Mouse (Mus musculus): ENCODE data around the gene Pnmt. TPM values are rescaled to one million over a fixed set of nuclear protein-coding genes. Genes with fewer than 3 reads are reported as not detected.

The Pnmt gene
- polyA plus RNA-seq, 1 experiment = not detected

DNA sequence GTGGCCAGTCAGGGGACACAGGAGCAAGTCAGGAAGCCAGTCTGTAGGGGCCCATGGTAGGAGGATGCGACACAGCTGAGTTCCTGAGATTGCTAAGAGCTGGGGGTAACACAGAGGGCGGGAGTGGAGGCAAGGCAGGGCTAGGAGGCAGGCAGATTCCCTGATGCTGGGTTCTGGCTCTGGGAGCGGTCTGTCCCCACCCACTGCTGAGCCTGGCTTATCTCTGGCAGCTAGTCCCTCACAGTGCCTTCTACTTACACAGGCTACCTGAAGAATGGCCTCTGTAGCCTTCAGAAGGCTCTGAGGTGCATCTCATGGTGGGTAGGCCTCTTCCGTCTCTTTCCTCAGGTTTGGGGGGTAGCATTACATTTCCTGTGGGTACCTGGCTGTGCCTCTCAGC is 6.4 kb downstream of the Pnmt start:
- Histone ChIP-seq H3K27ac (ENCODE audit: insufficient read depth, low read depth, low read length) (no peak overlapping the region), H3K4me3 (ENCODE audit: insufficient read depth, low read length) (no peak overlapping the region), H3K4me1 (ENCODE audit: control insufficient read depth, insufficient read depth, low read length) (peaks cover 2% of the 10 kb centered on the region; the same call in 1 of the 2 replicates)
- TF ChIP-seq CTCF (IDR thresholded peaks at IDR 0.05; ENCODE audit: low read depth, low read length) (no peak), POLR2A (IDR thresholded peaks at IDR 0.05; ENCODE audit: borderline replicate concordance, low read depth, low read length) (no peak)

DNA sequence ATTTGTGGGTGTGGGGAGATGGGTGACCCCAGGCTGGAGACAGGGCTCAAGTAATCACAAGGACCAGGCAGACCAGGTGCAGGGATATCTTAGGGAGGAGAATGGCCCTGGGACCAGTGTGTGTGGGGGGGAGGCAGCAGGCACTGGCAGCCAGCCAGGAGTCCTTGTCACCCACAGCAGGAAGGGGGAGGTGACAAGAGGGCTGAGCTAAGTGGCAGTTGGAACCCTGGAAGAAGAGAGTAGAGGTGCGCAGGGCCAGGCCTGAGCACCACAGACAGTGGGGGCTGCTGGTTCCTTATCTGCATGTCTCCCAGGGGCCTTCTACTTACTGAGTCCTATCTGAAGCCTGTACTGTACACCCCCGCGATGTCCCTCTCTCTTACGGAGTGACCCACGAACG is 7.1 kb downstream of the Pnmt start:
- TF ChIP-seq CTCF (IDR thresholded peaks at IDR 0.05; ENCODE audit: low read depth, low read length) = no peak
- no peak for TF ChIP-seq POLR2A (IDR thresholded peaks at IDR 0.05; ENCODE audit: borderline replicate concordance, low read depth, low read length)
- no peak overlapping the region for H3K27ac ChIP-seq (ENCODE audit: insufficient read depth, low read depth, low read length)
- peaks cover 2% of the 10 kb centered on the region; the same call in 1 of the 2 replicates for H3K4me1 ChIP-seq (ENCODE audit: control insufficient read depth, insufficient read depth, low read length)
- no peak overlapping the region for H3K4me3 ChIP-seq (ENCODE audit: insufficient read depth, low read length)

DNA sequence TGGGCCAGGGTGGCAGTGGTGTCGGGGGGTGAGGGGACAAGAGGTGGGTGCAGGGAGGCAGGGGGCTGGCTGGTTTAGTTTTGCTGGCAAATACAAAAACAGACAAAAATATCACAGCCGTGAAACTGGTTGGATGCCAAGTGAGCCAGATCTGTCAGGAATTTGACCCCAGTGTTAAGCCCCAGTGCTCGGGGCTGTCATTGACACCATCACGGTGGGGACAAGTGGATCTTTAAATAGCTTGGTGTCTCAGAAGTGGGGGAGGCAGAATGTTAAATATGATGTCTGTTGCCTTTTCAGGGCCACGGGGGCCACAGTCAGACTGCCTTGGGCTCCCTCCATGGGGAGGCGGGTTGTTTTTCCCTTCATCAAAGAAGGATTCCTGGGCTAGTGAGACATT is 8.1 kb downstream of the Pnmt start:
- no peak overlapping the region for H3K27ac ChIP-seq (ENCODE audit: insufficient read depth, low read depth, low read length)
- H3K4me3 ChIP-seq (ENCODE audit: insufficient read depth, low read length) = no peak overlapping the region
- H3K4me1 ChIP-seq (ENCODE audit: control insufficient read depth, insufficient read depth, low read length) = peaks cover 2% of the 10 kb centered on the region; the same call in 1 of the 2 replicates
- no peak for TF ChIP-seq POLR2A (IDR thresholded peaks at IDR 0.05; ENCODE audit: borderline replicate concordance, low read depth, low read length)

DNA sequence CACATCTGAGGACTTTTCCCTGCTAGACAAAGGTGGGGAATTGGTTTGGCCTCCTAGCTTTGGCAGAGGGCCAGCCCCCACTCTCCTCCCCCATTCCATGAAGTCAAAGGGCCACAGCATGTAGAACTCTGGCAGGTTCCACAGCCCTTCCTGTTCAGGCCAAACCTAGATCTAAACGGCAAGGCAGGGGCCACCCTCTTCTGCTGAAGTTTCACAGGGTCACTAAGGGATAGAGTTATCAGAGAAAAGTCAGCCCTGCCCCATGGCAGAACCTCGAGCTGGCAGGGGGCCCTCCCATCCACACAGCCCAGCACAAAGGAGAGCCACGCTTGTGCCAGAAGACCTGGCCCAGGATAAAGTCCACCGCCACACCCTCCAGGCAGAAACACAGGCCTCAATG is 8.8 kb downstream of the Pnmt start:
- Histone ChIP-seq H3K27ac (ENCODE audit: insufficient read depth, low read depth, low read length) (no peak overlapping the region), H3K4me1 (ENCODE audit: control insufficient read depth, insufficient read depth, low read length) (peaks cover 6% of the 10 kb centered on the region), H3K4me3 (ENCODE audit: insufficient read depth, low read length) (no peak overlapping the region)
- TF ChIP-seq CTCF (IDR thresholded peaks at IDR 0.05; ENCODE audit: low read depth, low read length) = no peak
- TF ChIP-seq POLR2A (IDR thresholded peaks at IDR 0.05; ENCODE audit: borderline replicate concordance, low read depth, low read length) = no peak

DNA sequence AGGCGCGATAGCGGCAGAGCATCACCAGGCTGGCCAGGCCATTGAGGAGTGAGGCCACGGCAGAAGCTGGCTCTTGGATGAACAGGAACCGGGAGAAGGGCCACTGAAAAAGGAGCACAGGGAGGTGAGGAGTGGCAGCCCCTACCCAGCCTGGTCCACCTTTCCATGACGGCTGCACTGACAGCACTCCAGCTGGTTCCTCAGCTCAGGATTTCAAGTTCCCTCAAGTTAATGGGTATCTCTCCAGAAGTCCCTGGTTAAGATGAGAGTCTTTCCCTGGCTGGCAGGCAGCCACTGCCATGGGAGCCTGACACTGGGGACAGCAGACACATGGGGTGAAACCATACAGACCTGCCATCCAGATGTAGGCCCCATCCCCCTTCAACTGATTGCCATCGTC is 11.7 kb downstream of the Pnmt start:
- Histone ChIP-seq H3K27ac (ENCODE audit: insufficient read depth, low read depth, low read length) (no peak overlapping the region), H3K4me3 (ENCODE audit: insufficient read depth, low read length) (no peak overlapping the region)

DNA sequence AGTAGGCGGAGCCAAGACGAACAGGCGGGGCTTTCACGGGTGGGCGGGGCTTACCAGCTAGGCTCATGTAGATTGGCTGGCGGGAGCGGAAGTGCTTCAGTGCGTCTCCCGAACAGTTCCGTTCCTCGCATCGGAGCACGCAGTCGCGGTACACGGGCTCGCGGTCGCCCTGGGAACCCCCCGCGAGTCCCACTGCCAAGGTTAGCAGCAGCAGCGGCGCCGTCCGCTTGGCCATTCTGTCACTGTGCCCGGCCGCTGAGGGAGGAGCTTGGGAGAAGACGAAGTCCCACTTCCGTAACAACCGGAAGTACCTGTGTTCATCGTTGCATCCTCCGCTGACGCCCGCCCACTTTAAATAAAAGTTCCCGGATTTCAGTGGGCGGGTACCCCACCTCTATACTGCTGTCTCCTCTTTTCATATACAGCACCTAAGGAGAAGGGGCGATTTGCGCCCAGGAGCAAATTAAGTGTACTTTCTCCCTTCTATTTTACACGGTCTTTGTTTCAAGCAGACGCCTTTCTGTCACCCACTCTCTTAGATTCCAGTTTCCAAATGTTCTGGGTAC is 14.0 kb downstream of the Pnmt start, which contains the start of gene Pgap3:
Gene Pgap3, minus strand, starts transcription at position 330 of the 566 bp plus-strand sequence.
- H3K4me3 ChIP-seq (ENCODE audit: insufficient read depth, low read length) = peak within 1 kb of the TSS; percentile 84
- no peak for TF ChIP-seq POLR2A (IDR thresholded peaks at IDR 0.05; ENCODE audit: borderline replicate concordance, low read depth, low read length)
- no peak for TF ChIP-seq CTCF (IDR thresholded peaks at IDR 0.05; ENCODE audit: low read depth, low read length)

More for the DNA sequence above, 11.7 kb downstream of the Pnmt start:
- TF ChIP-seq CTCF (IDR thresholded peaks at IDR 0.05; ENCODE audit: low read depth, low read length) = no peak
- no peak for TF ChIP-seq POLR2A (IDR thresholded peaks at IDR 0.05; ENCODE audit: borderline replicate concordance, low read depth, low read length)
- H3K4me1 ChIP-seq (ENCODE audit: control insufficient read depth, insufficient read depth, low read length) = peaks cover 13% of the 10 kb centered on the region

DNA sequence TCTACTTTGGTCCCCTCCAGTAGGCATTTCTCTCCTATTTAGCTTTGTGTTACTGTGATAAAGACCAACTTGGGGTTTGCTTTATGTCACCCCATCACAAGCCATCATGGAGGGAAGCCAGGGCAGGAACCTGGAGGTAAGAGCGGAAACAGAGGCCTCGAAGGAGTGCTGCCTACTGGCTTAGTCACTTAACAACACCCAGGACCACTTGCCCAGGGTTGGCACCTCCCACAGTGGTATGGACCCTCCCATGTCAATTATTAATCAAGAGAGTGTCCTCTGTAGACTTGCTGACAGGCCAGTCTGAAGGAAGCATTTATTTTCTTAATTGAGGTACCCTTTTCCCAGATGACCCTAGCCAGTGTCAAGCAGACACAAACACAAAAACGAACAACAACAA is 14.6 kb downstream of the Pnmt start:
- TF ChIP-seq POLR2A (IDR thresholded peaks at IDR 0.05; ENCODE audit: borderline replicate concordance, low read depth, low read length) (no peak), CTCF (IDR thresholded peaks at IDR 0.05; ENCODE audit: low read depth, low read length) (no peak)
- Histone ChIP-seq H3K4me1 (ENCODE audit: control insufficient read depth, insufficient read depth, low read length) (peaks cover 11% of the 10 kb centered on the region), H3K27ac (ENCODE audit: insufficient read depth, low read depth, low read length) (no peak overlapping the region), H3K4me3 (ENCODE audit: insufficient read depth, low read length) (peak overlapping the region; percentile 84)

More for the DNA sequence above, 14.0 kb downstream of the Pnmt start, which contains the start of gene Pgap3:
- Histone ChIP-seq H3K27ac (ENCODE audit: insufficient read depth, low read depth, low read length) (peak within 1 kb of the TSS; percentile 89), H3K4me1 (ENCODE audit: control insufficient read depth, insufficient read depth, low read length) (peaks cover 11% of the 10 kb centered on the region)

DNA sequence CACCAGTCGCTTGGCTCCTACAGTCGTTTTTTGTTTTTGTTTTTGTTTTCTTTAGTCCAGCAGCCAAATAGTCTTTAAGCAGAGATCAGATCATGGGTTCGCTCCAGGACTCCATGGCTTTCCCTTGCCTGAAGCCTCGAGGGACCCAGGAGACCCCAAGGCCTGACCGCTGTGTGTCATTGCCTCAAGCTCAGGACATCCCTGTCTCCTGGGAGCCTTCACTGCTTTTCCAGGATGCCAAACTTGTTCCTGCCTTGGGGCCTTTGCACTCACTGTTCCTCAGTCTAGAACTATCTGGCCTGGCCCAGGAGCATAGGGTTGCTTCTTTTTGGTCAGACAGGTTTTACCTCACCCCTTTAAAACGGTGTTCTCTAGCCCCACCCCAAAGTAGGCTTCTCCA is 20.4 kb downstream of the Pnmt start:
- TF ChIP-seq CTCF (IDR thresholded peaks at IDR 0.05; ENCODE audit: low read depth, low read length) = no peak
- TF ChIP-seq POLR2A (IDR thresholded peaks at IDR 0.05; ENCODE audit: borderline replicate concordance, low read depth, low read length) = no peak
- no peak overlapping the region for H3K27ac ChIP-seq (ENCODE audit: insufficient read depth, low read depth, low read length)
- no peak overlapping the region for H3K4me3 ChIP-seq (ENCODE audit: insufficient read depth, low read length)
- H3K4me1 ChIP-seq (ENCODE audit: control insufficient read depth, insufficient read depth, low read length) = no peaks in the 10 kb centered on the region

- Histone ChIP-seq H3K4me3 (ENCODE audit: insufficient read depth, low read length) (no peak overlapping the region), H3K27ac (ENCODE audit: insufficient read depth, low read depth, low read length) (no peak overlapping the region), H3K4me1 (ENCODE audit: control insufficient read depth, insufficient read depth, low read length) (no peaks in the 10 kb centered on the region)
- no peak for TF ChIP-seq POLR2A (IDR thresholded peaks at IDR 0.05; ENCODE audit: borderline replicate concordance, low read depth, low read length)
- TF ChIP-seq CTCF (IDR thresholded peaks at IDR 0.05; ENCODE audit: low read depth, low read length) = no peak
Measured at GRCm38 (mm10) chr11:98408872-98409271, 22.6 kb downstream of the Pnmt start.

DNA sequence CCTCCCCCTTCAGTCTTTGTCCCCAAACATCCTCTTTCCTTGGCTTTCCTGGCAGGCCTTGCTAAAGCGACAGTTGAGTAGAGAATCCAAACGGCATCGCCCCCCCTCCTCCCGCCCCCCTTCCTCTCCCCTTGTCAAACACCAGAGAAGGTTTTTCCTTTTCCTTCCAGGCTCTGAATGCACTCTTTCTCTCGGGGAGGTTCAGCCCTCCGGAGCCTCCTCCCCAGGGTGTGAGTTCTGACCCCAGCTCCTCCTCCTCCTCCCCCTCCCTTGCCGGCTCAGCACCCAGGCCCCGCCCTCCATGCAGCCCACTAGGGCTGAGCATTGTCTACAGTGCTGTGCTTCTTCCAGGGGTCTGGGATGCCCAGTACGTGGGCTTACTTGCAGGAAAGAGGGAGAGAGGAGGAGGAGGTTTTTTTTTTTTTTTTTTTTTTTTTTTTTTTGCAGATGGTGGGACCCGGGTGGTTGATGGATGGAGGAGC is 23.1 kb downstream of the Pnmt start:
- TF ChIP-seq CTCF (IDR thresholded peaks at IDR 0.05; ENCODE audit: low read depth, low read length) (no peak), POLR2A (IDR thresholded peaks at IDR 0.05; ENCODE audit: borderline replicate concordance, low read depth, low read length) (no peak)

More for the DNA sequence above, 23.1 kb downstream of the Pnmt start:
- Histone ChIP-seq H3K27ac (ENCODE audit: insufficient read depth, low read depth, low read length) (no peak overlapping the region), H3K4me3 (ENCODE audit: insufficient read depth, low read length) (no peak overlapping the region), H3K4me1 (ENCODE audit: control insufficient read depth, insufficient read depth, low read length) (no peaks in the 10 kb centered on the region)

All from bone marrow macrophage, adult 2 months (primary cell).